Mouse (Mus musculus) G1E (cell line): ENCODE data around the gene Nme9.

Source experiments
- CTCF ChIP-seq: IDR thresholded peaks from 2 replicates; pipeline ENCODE4 v1.5.1; 2012; ENCODE audit warnings: low read depth, low read length, inconsistent platforms, mixed read lengths
- GATA1 ChIP-seq: IDR thresholded peaks from 2 replicates; pipeline ENCODE4 v1.6.1; 2012; ENCODE audit warnings: borderline replicate concordance, low read length, inconsistent platforms, mixed read lengths
- GATA2 ChIP-seq: IDR thresholded peaks from 2 replicates; pipeline ENCODE4 v1.6.1; 2012; ENCODE audit warnings: low read depth, low read length, inconsistent platforms, borderline replicate concordance
- POLR2AphosphoS5 ChIP-seq: IDR thresholded peaks from 2 replicates; pipeline ENCODE4 v1.6.1; 2012; ENCODE audit warnings: low read depth, low read length, inconsistent platforms; ENCODE audit not compliant: insufficient replicate concordance
- TAL1 ChIP-seq: conservative IDR thresholded peaks from 2 replicates; pipeline ENCODE4 v1.6.1; 2012; ENCODE audit warnings: low read depth, low read length, inconsistent platforms, mixed read lengths

DNA sequence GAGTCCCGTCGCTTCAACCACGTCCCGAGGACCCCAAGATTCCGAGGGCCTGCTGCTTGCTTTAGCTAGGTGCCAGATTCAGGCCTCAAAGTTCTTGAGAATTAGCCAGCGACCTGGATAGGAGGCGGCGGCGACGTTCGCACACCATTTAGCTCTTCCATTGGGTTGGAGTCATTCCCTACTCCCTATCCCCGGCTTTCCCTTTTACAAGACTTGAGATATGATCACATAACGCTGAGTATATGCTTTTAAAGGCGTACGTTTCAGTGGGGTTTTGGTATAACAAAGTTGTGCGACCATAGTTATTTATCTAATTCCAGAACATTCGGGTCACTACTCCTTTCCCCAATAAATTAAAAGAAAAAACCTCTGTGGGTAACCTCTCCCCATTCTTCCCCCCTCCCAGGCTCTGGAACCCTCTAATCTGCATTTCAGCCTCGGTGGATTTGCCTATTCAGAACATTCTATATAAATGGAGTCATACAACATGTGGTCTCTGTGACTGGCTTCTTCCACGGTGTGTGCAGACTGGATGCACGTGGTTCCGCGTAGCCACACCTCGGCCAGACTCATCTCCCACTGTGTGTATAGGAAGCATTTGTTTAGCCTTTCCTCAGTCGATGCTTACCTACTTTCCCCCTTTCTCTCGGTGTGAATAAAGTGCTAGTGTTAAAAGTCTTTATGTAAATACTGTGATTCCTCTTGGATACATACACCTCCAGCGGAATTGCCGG is 14.1 kb upstream of the Nme9 start, which contains the start of gene Mras:
- TF ChIP-seq CTCF, result no peak
- no peak for TF ChIP-seq GATA2
- TF ChIP-seq GATA1, result no peak
- TF ChIP-seq POLR2AphosphoS5, result no peak
- TF ChIP-seq TAL1, result no peak
